8 mouse cellular contexts compared by ENCODE assay signal in the genomic region with DNA sequence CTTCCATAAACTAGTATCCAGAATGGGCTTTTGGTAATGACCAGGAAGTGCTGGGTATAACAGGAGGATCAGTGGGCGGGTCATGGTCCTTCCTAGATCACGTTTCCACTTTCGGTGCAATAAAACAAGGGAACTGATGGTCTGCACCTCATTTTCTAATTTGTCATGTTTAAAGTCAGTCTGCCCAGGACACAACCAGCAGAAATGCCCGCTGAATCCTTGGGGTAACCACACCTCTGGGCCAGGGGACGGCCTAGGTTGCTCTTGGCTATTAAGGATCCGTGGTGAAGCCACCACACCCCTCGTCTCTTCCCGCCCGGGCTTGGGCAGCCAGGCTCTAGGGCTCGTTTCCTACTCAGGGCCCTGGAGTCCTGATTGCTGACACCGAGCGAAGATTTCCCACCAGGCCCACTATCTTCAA. TPM values are rescaled to one million over a fixed set of nuclear protein-coding genes. Genes with fewer than 3 reads are reported as not detected.
DNase-seq lines count a peak whose midpoint lies in the region; ATAC-seq and TF ChIP-seq lines count a peak whose summit lies in the region.

No protein-coding gene starts in this region.

- no peaks in the 10 kb centered on the region for H3K9me3 ChIP-seq in liver, embryonic 12.5 days (replicated peaks)

- peak overlapping the region; percentile 91 for H3K9ac ChIP-seq in liver, embryonic 12.5 days

- intact Hi-C loops in gastrocnemius, adult 2 months (cut with DNase I): loop anchor here (5.0 kb wide), 1 partner anchor 62 kb away; a partner anchor contains a TSS
- intact Hi-C loops in gastrocnemius, postnatal 36 days (cut with DNase I): no loop called here
- intact Hi-C loops in heart, postnatal 25 days (cut with DNase I): loop anchor here (5.0 kb wide), 1 partner anchor 62 kb away; a partner anchor contains a TSS

- no peak for TF ChIP-seq POLR2A in cortical plate, adult 2 months (IDR thresholded peaks at IDR 0.05; ENCODE audit: extremely low read depth, insufficient read depth, low read length)

- ATAC-seq in liver, embryonic 12.5 days: peak; percentile 56

- peak overlapping the region; percentile 99 for H3K4me3 ChIP-seq in gastrocnemius, adult 2 months
- peak overlapping the region; percentile 51 for H3K4me3 ChIP-seq in cortical plate, adult 2 months (ENCODE audit: insufficient read depth, low read length)
- peak overlapping the region; percentile 88 for H3K4me3 ChIP-seq in liver, embryonic 12.5 days

- peak overlapping the region; percentile 95 for H3K27ac ChIP-seq in gastrocnemius, adult 2 months
- H3K27ac ChIP-seq in cortical plate, adult 2 months (ENCODE audit: insufficient read depth, low read length): peak overlapping the region; percentile 32
- H3K27ac ChIP-seq in liver, embryonic 12.5 days: peak overlapping the region; percentile 96

- H3K27me3 ChIP-seq in liver, embryonic 12.5 days (replicated peaks): no peaks in the 10 kb centered on the region

- DNase-seq in gastrocnemius, adult 2 months: peak; percentile 49
- no peak for DNase-seq in gastrocnemius, postnatal 36 days
- DNase-seq in 416B (ENCODE audit: low read depth): peak; percentile 68
- peak; percentile 6 for DNase-seq in heart, postnatal 25 days (ENCODE audit: low spot score)
- DNase-seq in ovary, postnatal 14 days (ENCODE audit: low spot score): peak; percentile 23
- DNase-seq in cerebellum, postnatal 4 days (ENCODE audit: low spot score in 2 of 2): no peak

- peak overlapping the region; percentile 92 for H3K4me2 ChIP-seq in liver, embryonic 12.5 days

- no peak for TF ChIP-seq CTCF in gastrocnemius, adult 2 months (IDR thresholded peaks at IDR 0.05)
- TF ChIP-seq CTCF in cortical plate, adult 2 months (IDR thresholded peaks at IDR 0.05; ENCODE audit: extremely low read depth, insufficient read depth, low read length): no peak

- H3K36me3 ChIP-seq in liver, embryonic 12.5 days: 0 out of 2 replicates have a peak, but pooled peaks cover 1% of the 10 kb centered on the region

- peaks cover under 1% of the 10 kb centered on the region for H3K4me1 ChIP-seq in cortical plate, adult 2 months (ENCODE audit: control insufficient read depth, insufficient read depth, low read length)
- H3K4me1 ChIP-seq in liver, embryonic 12.5 days: peaks cover 78% of the 10 kb centered on the region

- under 1% methylated on average over 12 of the region's 12 CpGs for WGBS in liver, embryonic 12.5 days (ENCODE audit: insufficient replicate concordance)

RNA-seq across cellular contexts. Expression of a gene that starts 2.3 kb away (rescaled TPM):
- total RNA-seq in gastrocnemius, adult 2 months (2021): 10 to 100 TPM; 10.9 to 16.0 TPM
- total RNA-seq in gastrocnemius, postnatal 36 days (2021): 10 to 100 TPM; 12.6 to 12.7 TPM
- polyA plus RNA-seq in cortical plate, adult 2 months (2012; rRNA removed): 90.1 and 93.9 TPM in 2 replicates
- 10 to 100 TPM; 27.6 to 30.4 TPM for total RNA-seq in heart, postnatal 25 days (2021)
- polyA plus RNA-seq in liver, embryonic 12.5 days (2016; fragmentation: Nextera tagmentation; extraction: Ambion mirVana): 89.6 and 95.1 TPM in 2 replicates

RNA-seq across cellular contexts. Expression of a gene that starts 2.3 kb away (rescaled TPM):
- total RNA-seq in gastrocnemius, adult 2 months (2021): 10 to 100 TPM; 43.7 to 52.9 TPM
- 10 to 100 TPM; 39.9 to 43.3 TPM for total RNA-seq in gastrocnemius, postnatal 36 days (2021)
- 25.0 and 29.0 TPM in 2 replicates for polyA plus RNA-seq in cortical plate, adult 2 months (2012; rRNA removed)
- 10 to 100 TPM; 62.4 to 64.9 TPM for total RNA-seq in heart, postnatal 25 days (2021)
- polyA plus RNA-seq in liver, embryonic 12.5 days (2016; fragmentation: Nextera tagmentation; extraction: Ambion mirVana): 199 TPM in 2 replicates

RNA-seq across cellular contexts. Expression of a gene that starts 33.9 kb away (rescaled TPM):
- 10 to 100 TPM; 24.2 to 38.4 TPM for total RNA-seq in gastrocnemius, adult 2 months (2021)
- 10 to 100 TPM; 21.6 to 24.0 TPM for total RNA-seq in gastrocnemius, postnatal 36 days (2021)
- polyA plus RNA-seq in cortical plate, adult 2 months (2012; rRNA removed): 4.2 and 6.8 TPM in 2 replicates
- 1 to 10 TPM; 5.3 TPM for total RNA-seq in heart, postnatal 25 days (2021)
- 12.3 and 16.4 TPM in 2 replicates for polyA plus RNA-seq in liver, embryonic 12.5 days (2016; fragmentation: Nextera tagmentation; extraction: Ambion mirVana)

RNA-seq across cellular contexts. Expression of a gene that starts 54.6 kb away (rescaled TPM):
- total RNA-seq in gastrocnemius, adult 2 months (2021): under 1 TPM in 1 of 2 experiments, not detected in 1; 0.28 TPM
- total RNA-seq in gastrocnemius, postnatal 36 days (2021): under 1 TPM; 0.13 to 0.15 TPM
- polyA plus RNA-seq in cortical plate, adult 2 months (2012; rRNA removed): 7.2 and 7.3 TPM in 2 replicates
- under 1 TPM; 0.59 to 0.83 TPM for total RNA-seq in heart, postnatal 25 days (2021)
- polyA plus RNA-seq in liver, embryonic 12.5 days (2016; fragmentation: Nextera tagmentation; extraction: Ambion mirVana): 29.6 and 33.4 TPM in 2 replicates

Comparison
In these comparisons a context has a peak if more than half of its experiments do, and no peak if none do; other contexts are left out.
1. DNase-seq: peak in gastrocnemius, adult 2 months (single experiment), 416B (single experiment), heart, postnatal 25 days (single experiment) and ovary, postnatal 14 days (single experiment); none in gastrocnemius, postnatal 36 days (0 of 2) and cerebellum, postnatal 4 days (0 of 2).
2. H3K27ac ChIP-seq: peak in every context shown above with its lines; median percentile 96 in liver, embryonic 12.5 days; 95 in gastrocnemius, adult 2 months; 32 in cortical plate, adult 2 months.
3. Peak in every context shown above with its lines, with median percentiles within 50 percentile points of each other: H3K4me3 ChIP-seq.